Mouse (Mus musculus): ENCODE measurements around the gene Hcn2.
"Not testable (repeated sequence)": the region's sequence is repeated elsewhere in the genome, so short reads cannot be mapped to it uniquely, and the experiment has no call there.

Hcn2 gene

DNA sequence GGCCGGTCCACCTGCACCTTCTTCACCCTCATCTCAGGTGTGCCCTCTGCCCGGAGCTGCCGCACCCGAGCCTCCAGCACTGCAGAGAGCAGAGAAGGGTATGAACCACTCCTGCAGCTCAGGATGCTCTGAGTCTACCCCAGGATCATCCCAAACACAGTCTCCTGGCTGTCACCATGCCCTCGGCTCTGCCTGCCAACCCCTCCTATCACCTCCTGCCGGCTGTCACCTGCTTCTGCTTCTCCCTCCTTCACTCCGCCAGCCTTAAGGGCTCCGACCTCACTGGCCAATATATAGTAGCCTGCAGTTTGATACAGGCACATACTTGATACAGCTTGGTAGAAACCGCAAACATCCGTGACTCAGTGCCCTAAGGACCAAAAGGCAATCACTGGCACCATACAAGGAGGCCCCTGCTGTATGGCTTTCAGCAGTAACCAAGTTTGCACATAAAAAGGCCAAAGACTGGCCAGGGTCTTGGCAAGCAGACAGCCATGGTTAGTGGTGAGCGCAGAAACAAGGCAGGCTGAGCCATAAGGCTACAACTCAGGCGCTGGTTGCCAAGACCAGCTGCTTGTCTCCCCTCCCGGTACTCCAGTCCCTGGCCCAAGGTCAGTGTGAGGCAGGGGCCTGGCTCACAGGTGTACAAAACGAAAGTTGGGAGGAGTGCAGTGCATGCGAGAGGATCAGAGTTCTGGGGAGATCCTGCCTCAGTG, 27.4 kb downstream of the Hcn2 start:
- no peak for DNase-seq (ENCODE audit: low read depth, low spot score)

DNA sequence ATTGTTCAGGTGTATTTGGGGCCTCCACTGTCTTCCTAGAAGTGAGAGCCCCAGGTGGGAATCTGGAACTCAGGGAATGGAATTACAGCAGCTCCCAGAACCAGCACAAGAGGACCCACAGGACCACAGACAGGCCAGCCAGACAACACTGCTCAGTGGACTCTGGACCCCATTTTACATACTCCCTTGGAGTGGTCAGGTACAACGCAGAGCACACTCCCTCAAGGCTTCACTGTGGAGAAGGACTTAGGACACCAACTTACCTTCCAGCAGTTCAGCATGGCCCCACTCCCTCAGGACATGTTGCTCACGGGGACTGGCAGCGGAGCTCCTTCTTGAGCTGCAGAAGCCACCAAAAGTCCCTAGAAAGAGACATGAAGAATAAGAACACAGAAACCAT, 29.0 kb downstream of the Hcn2 start:
- DNase-seq (ENCODE audit: low read depth, low spot score): no peak

DNA sequence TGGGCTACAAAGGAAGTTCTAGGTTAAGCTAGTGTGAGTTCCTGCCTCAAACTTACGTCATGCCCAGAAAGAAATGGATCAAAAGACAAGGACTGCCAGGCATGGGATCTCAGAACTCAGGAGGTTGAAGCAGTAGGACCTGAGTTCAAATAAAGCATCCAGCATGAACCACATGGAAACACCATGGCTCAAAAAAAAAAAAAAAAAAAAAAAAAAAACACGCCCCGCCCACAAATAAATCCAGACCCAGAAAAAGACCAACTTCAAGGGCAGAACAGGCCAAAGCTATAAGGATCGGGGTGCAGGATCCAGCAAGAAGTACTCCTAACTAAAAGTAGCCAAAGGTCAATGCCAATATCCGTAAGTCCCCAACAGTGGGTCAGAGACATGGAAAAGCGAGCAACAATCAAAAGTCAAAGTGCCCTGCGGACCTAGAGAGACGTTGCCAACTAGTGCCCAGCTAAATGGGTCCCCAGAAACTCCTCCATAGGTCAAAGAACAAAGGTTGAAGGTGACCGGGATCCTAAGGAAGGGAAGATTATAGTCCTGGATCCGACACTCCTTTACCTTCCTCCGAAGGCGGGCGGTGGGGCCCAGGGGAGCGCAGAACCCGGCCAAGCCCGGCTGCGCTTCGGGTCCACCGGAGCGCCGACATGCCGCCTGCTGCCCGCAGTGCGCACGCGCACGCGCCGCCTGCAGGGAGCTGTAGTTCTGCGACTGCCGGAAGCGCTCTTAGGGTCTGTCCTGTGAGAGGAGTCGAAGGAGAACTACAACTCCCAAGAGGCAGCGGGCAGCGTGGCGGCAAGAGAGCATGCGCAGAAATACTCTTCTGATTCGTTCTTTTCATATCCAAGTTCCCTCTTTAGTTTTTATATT, 29.7 kb downstream of the Hcn2 start, which contains the start of gene Polrmt:
Gene Polrmt, minus strand, starts transcription at position 684 of the 876 bp plus-strand sequence.
- DNase-seq (ENCODE audit: low read depth, low spot score): peak; percentile 92

DNA sequence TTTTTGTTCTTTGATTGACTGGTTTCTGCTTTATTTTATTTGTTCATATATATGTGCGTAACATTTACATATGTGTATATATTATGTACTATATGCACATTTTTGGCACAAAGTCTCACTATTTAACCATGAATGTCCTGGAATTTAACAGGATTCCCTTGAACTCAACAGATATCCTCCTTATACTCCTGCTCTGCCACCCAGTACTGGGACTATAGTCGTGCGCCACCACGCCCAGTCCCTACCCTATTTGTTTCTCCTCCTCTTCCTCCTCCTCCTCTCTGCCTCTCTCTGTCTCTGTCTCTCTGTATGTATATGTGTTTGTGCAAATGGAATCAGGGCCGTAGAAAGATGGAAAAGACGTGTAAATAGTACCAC, 30.3 kb downstream of the Hcn2 start:
- no peak for DNase-seq (ENCODE audit: low read depth, low spot score)

DNA sequence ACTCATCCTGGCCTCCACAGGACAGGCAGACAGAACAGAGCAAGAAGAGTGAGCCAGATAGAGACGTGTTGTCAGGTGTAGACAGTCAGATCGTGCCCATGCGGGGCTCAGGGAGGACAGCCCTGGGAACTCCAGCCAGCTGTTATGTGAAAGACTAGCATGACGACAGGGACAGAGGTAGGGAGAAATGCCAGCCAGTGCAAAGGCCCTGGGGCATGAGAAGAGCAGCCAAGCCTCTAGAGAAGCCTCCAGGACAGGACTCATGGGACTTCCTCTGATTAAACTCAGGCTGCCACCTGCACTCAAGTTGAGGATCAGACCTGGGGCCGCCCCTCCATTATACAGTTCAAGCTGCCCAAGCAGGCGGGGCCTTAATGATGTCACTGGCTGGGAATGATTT, 32.1 kb downstream of the Hcn2 start:
- DNase-seq (ENCODE audit: low read depth, low spot score): no peak

DNA sequence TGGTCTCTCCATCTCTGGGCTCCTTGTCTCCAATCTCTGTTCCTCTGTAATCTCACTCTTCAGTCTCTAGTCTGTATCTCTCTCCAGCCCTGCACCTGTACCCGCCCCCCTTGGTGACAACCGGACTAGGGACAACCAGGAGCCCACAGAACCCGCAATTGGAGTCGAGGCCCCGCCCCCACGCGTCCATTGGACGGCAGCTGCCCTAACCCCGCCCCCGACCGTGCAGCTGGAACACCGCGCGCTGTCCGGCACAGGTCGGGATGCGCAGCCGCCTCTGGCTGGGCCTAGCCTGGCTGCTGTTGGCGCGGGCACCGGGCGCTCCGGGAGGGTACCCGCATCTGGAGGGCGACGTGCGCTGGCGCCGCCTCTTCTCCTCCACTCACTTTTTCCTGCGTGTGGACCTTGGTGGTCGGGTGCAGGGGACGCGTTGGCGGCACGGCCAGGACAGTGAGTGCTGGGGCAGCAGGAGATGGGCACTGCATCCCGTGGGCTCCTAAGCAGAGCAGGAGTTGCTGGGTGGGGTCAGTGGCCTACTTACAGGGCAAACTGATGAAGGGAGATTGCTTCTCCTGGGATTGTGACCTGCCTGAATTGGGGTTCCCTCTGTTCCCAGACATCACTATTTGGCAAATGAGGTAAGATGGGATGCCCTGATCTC, 38.6 kb downstream of the Hcn2 start, which contains the start of gene Fgf22:
Gene Fgf22, plus strand, starts transcription at position 221 of the 661 bp plus-strand sequence.
- peak; percentile 52 for DNase-seq (ENCODE audit: low read depth, low spot score)

DNA sequence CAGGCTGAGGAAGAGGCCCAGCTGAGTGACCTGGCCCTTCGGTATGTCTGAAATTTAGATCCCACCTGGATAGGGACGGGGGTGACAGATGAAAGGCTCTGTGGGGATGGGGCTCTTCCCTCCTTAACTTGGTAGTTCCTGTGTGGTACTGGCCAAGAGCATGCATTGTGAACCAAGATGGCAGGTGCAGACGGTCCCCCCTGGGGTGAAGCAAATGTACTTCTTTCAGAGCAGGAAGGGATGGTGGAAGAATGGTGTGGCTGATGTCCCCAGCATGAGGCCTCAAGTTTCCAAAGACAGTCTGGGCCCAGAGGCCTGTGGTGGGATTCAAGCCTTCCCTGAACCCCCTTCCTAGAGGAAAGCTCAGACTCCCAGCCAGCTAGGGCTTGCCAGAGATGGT, 39.4 kb downstream of the Hcn2 start:
- DNase-seq (ENCODE audit: low read depth, low spot score): no peak

DNA sequence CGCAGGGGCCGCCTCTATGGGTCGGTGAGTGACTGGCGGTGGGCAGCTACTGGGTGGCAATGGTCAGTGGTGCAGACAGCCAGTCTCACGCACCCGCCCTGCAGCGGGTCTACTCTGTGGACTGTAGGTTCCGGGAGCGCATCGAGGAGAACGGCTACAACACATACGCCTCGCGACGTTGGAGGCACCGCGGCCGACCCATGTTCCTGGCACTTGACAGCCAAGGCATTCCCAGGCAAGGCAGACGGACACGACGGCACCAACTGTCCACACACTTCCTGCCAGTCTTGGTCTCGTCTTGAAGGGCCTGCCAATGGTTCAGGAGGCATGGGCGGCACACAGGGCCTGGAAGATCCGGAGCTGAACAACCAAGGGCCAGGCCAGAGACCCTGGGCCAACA, 40.2 kb downstream of the Hcn2 start:
- DNase-seq (ENCODE audit: low read depth, low spot score): no peak

DNA sequence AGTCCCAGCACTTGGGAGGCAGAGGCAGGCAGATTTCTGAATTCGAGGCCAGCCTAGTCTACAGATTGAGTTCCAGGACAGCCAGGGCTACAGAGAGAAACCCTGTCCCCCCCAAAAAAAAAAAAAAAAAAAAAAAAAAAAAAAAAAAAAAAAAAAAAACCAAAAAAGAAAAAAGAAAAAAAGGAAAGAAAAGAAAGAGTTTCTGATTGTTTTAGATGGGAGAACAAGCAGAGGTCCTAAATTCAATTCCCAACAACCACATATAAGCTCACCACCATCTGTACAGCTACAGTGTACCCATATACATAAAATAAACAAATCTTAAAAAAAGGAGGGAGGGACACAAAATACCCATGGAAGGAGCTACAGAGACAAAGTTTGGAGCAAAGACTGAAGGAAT, 43.2 kb downstream of the Hcn2 start:
- DNase-seq (ENCODE audit: low read depth, low spot score): not testable (repeated sequence)

DNA sequence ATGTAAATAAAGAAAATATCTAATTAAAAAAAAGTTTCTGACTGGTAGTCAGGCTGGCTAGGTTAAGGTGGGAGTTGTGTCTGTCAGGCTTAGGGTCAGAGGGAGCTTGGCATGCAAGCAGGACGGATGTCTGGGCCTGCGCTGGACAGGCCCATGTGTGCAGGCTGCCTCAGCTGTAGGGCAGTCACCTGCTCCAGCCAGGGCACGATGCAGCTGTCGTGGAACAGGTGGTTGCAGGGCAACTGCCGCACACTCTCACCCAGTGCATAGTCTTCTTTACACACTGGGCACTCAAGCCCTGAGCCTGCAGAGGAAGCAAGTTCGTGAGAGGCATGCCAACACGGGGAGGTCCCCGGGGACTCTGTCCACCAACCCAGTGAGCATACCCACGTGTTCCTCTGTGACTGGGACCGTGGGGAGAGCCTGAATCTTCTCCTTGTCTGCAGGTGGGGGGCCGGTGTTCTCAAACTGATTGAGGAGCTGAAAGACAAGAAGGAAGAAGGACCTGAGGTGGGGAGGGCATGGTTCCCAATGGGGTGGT, 44.2 kb downstream of the Hcn2 start:
- no peak for DNase-seq (ENCODE audit: low read depth, low spot score)

DNA sequence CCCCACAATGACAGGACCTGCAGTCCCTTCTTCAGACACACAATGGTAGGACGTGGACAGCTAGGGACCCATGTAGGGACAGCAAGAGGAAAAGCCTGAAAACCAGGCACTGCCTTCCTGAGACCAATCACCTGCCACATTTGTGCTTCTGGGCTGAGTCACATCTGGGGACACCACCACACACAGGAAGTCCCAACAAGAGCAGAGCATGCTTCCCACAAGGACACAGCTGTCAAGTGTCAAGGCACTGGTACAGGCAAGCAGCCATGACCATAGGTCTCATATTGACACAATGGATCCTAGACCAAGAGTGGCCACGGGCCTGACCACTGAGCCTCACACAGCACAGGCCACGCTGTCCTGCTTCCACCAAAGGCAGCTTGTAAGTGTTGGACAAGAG, 46.4 kb downstream of the Hcn2 start:
- DNase-seq (ENCODE audit: low read depth, low spot score): no peak

DNA sequence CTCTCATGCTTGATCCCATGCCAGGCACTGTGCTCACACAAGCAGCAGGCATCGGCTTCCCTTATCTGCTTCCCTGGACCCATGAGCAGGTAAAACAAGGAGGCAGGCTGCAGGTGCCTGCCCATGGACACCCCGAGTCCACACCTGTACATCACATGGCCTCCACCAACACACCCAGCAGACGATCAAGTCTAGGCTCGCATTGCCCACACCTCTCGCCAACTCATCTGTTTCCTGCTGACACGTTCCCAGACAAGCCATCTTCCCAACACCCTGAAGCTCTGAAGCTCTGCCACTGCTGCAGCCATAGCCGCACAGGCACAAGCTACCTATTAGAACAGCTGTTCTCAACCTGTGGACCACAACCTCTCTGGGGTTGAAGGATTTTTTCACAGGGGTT, 47.8 kb downstream of the Hcn2 start:
- DNase-seq (ENCODE audit: low read depth, low spot score): no peak

DNA sequence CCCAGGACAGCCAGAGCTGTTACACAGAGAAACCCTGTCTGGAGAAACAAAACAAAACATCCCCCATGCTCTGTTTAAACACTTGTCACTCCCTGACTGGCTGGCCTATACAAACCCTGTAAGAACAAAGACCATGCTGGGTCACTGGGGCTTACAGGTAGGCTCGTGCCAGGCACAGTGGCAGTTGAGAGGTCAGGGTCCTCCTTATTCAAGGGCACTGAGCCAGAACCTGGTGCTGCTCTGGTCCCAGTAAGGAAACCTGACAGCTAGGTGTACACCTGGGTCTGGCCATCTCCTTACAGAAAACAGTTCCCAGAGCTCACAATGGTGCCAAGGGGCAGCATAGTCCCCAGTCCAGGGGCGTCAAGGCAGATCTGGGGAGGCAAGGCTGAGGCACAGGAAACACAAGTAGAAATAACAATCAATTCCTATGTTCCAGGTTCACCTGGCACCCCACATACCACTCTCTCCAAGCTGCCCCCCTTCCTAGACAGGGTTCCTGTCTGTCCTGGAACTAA, 48.9 kb downstream of the Hcn2 start:
- no peak for DNase-seq (ENCODE audit: low read depth, low spot score)

DNA sequence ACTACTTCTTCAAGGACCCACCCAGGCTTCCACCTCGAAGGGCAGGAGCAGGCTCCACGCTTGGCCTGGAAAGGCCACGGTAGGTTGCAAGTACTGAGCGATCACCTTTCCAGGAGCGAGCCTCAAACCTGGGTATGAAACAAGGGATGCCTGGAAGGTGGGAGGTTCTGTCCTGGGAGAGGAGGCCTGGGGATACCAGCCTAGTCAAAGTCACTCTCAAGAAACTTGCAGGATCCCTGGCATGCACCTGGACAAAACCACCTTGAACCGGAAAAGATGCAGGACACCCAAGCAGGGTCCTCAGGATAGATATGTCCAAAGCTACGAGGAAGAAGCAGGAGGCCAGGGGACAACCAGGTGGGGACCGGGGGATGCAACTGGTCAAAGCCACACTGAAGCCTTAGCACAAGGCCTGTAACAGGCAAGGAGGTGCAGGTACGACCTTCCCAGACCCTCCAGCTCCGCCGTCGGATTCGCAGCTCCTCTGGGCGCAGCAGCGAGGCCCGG, 49.6 kb downstream of the Hcn2 start:
- no peak for DNase-seq (ENCODE audit: low read depth, low spot score)

DNA sequence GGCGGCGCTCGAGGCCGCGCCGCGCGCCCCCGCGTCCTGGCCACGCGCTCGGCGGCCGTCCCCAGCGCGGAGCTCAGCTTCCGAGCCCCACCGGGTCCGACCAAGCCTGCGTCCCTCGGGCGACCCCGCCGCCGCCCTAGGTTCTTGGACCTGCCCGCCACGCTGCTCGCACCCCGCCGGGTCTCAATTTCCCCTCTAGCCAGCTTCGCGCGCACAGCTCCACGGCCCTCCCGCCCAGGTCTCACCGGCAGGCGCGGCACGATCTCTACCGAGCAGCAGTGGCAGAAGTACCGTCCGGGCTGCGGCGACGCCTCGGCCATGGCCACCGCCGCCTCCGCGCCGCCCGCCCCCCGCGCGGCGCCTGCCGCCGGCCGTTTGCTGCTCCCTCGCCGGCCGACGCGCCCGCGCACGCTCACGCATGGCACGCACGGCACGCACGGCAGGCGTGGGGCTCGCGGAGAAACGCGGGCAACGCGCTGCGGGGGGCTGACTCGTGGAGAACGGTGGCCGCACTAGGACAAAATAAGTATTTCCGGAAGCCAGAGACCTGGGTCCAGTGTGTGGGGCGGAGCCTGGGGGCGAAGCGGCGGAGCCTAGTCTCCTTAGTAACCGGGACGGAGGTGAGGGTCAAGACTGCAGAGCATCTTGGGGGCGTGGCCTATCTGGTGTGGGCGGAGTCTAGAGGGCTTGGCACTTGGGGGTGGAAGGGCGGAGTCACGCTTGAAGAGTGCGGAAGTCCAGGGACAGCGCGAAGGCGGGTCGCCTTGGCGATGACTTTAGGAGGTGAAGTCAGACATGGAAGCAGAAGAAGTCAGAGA, 50.3 kb downstream of the Hcn2 start, which contains the start of gene Rnf126:
Gene Rnf126, minus strand, starts transcription at position 445 of the 818 bp plus-strand sequence.
- DNase-seq (ENCODE audit: low read depth, low spot score): peak; percentile 100

DNA sequence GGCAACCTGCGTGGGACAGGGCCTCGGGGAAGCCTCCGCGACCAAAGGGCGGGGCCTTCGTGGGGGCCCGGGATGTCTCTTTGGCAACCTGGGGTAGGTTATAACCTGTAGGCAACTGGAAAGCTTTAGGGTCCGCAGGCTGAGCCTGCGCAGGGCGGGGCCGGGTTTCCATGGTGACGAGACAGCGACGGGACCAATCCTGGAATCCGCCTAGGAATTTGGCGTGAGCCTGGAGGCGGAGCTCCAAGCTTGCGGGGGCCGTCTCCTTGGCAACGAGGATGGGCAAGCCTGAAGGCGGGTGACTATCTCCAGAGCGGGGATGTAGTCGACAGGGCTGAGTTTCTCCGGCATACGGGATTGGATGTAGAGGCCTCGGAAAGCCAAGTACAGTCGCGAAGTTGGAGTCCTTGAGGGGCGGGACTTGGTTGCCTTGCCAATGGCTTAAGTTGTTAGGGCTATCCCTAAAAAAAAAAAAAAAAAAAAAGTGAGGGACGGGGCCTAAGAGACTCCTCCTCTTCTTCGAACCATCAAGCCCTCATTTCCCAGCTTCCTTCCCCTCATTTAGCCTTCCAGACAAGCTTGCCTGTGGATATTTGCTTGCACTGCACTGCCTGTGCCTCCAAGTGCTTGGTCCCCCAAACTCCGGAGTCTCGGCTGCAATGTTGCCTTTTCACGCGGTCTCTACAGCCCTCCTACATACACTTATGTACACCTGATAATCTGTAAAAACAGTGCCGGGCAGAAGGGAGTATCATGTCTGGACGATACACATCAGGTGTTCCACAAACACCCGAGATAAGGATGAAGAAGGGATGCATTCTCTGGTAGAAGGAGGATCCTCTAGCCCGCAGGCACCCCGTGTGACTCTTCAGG, 51.2 kb downstream of the Hcn2 start:
- peak; percentile 79 for DNase-seq (ENCODE audit: low read depth, low spot score)

DNA sequence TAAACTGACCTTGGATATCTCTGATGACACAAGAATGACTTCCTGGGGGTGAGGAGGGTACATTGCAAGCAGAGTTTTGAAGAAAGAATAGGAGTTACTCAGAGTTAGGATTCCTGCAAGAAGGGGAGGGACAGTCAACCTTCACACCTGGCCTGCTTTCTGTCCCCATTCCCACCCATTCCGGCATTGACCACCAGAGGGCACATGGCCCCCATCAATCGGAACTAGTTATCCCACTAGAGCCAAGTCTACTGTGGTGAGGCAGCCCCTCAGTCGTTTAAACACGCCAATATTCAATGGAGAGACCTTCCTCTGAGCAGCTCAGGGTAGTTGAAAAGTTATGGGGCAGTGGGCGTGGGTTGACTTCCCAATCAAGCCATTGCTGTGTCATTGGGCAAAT, 52.0 kb downstream of the Hcn2 start:
- DNase-seq (ENCODE audit: low read depth, low spot score): peak; percentile 57

DNA sequence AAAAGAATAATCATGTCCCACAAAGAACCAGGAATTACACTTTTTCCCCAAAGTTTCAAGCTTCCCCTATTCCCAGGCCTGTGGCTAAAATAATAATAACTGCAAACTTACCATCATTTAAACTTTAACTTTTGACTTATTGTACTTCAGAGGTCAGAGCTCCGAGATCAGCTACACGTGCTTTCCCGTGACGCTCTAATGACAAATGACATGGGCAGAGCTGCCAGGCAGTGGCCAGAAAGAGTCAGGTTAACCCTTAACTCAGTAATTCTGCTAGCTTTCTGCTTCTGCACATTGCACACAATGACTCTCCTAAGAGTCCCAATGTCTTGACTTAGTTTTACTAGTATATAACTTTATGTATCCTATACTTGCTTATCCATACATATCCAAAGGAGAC, 52.9 kb downstream of the Hcn2 start:
- DNase-seq (ENCODE audit: low read depth, low spot score): no peak

DNA sequence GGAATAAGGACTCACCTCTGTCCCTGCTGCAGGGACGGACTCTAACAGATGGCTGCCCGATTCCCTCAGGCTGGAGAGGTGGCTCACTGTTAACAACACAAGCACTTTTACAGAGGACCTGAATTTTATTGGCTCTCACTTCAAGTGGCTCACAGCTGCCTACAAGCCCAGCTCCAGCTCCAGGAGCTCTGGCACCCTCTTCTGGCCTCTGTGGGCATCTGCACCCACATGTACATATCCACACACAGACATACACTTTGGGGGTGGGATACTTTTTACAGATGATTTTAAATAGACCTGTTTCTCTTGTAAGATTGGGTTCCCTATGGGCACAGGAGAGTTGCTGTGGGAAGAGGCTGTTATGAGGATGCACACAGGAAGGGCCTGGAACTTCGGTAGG, 55.9 kb downstream of the Hcn2 start:
- DNase-seq (ENCODE audit: low read depth, low spot score): no peak

DNA sequence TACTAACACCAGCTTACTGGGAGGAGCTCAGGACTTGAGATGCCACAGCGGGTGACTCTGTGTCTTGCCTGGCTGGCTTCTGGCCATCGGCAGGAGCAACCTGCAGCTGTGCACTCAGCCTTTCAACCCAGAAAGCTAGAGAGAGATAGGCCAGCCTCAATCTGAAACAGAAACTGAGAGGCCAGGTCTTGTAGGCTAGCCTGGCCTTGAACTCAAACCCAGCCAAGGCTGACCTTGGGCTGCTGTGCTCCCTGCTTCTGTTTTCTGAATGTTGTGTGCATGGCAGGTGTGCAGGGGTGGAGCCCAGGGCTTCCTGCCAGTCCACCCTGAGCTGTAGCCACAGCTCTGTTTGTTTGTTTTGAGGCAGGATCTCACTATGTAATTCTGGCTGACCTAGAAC, 56.8 kb downstream of the Hcn2 start:
- no peak for DNase-seq (ENCODE audit: low read depth, low spot score)
